Mouse (Mus musculus) liver, embryonic 14.5 days (tissue): ENCODE measurements around the gene Spocd1. TPM values are rescaled to one million over a fixed set of nuclear protein-coding genes. Genes with fewer than 3 reads are reported as not detected.

Source experiments
- ATAC-seq: fragments of 200-750 bp; cut with Nextera tagmentation; 2 replicates; pipeline ENCODE4 v1.8.0; 2017; ENCODE audit warnings: moderate number of reproducible peaks, mild to moderate bottlenecking, moderate library complexity; ENCODE audit not compliant: insufficient read depth
- DNase-seq, 3 experiments: peaks; one replicate each; pipeline ENCODE4 v3.0.0-alpha.2; 2012 to 2013; ENCODE audit warnings: low read depth in 3 of 3, low spot score in 3 of 3
- H3K27ac ChIP-seq: fragments of 300-500 bp; sonication (generic); 2 replicates; pipeline ENCODE4 v1.5.1; 2014; ENCODE audit warnings: moderate library complexity, mild to moderate bottlenecking, control low read depth, inconsistent platforms
- H3K27me3 ChIP-seq: fragments of 300-500 bp; sonication (generic); 2 replicates; pipeline ENCODE4 v1.6.1; 2014; ENCODE audit warnings: mild to moderate bottlenecking, low read length, moderate library complexity; ENCODE audit not compliant: control insufficient read depth, insufficient read depth
- H3K36me3 ChIP-seq: fragments of 300-500 bp; sonication (generic); replicated peaks from 2 replicates; pipeline ENCODE4 v1.6.1; 2014; ENCODE audit warnings: low read depth; ENCODE audit not compliant: control insufficient read depth, insufficient read depth
- H3K4me1 ChIP-seq, 2 experiments: fragments of 200-500 bp in 1 of 2; fragments of 300-500 bp in 1 of 2; sonication (generic) in 1 of 2; replicated peaks; 2 replicates each; pipeline ENCODE4 v1.6.1; 2012 to 2014; ENCODE audit warnings: antibody characterized with exemption in 1 of 2, inconsistent platforms in 1 of 2, low read length in 1 of 2; ENCODE audit not compliant: control insufficient read depth in 2 of 2, insufficient read depth in 2 of 2
- H3K4me2 ChIP-seq: fragments of 300-500 bp; sonication (generic); 2 replicates; pipeline ENCODE4 v1.6.1; 2014; ENCODE audit warnings: low read depth, mild to moderate bottlenecking, control low read depth, moderate library complexity
- H3K4me3 ChIP-seq, 2 experiments: fragments of 200-500 bp in 1 of 2; fragments of 300-500 bp in 1 of 2; sonication (generic) in 1 of 2; 2 replicates each; pipeline ENCODE4 v1.5.1; 2012 to 2014; ENCODE audit warnings: low read depth in 2 of 2, low read length in 2 of 2, mild to moderate bottlenecking in 2 of 2, control low read depth in 1 of 2, inconsistent platforms in 1 of 2, moderate library complexity in 1 of 2; ENCODE audit not compliant: insufficient read depth in 1 of 2
- H3K9ac ChIP-seq: fragments of 300-500 bp; sonication (generic); replicated peaks from 2 replicates; pipeline ENCODE4 v1.6.1; 2014; ENCODE audit warnings: mild to moderate bottlenecking, control low read depth, moderate library complexity
- H3K9me3 ChIP-seq: fragments of 300-500 bp; sonication (generic); 2 replicates; pipeline ENCODE4 v1.6.1; 2016; ENCODE audit warnings: low read length, mixed read lengths; ENCODE audit not compliant: control insufficient read depth
- CTCF ChIP-seq: IDR thresholded peaks from 2 replicates; pipeline ENCODE4 v1.5.1; 2016; ENCODE audit warnings: antibody characterized with exemption, low read depth, control low read depth
- EP300 ChIP-seq: IDR thresholded peaks from 2 replicates; pipeline ENCODE4 v1.6.1; 2016; ENCODE audit warnings: antibody characterized with exemption, low read depth
- WGBS: fragments of 180-500 bp; shearing (Covaris S2); extraction: QIAGEN DNeasy Blood & Tissue Kit; methylation state at CpG from one replicate; pipeline ENCODE4 v1.1.7; 2014; ENCODE audit not compliant: insufficient replicate concordance; 5-methylcytosine and 5-hydroxymethylcytosine counted together
- polyA plus RNA-seq, 2 experiments: library from polyadenylated mRNA; depleted of rRNA in 1 of 2; stranded (reverse) in 1 of 2; unstranded in 1 of 2; fragments of >200 nt; fragmentation: Nextera tagmentation in 1 of 2; extraction: Ambion mirVana in 1 of 2; gene quantifications; 2 replicates each; pipeline versions ENCODE4 v1.2.1 to v1.2.3; 2012 to 2014

Spocd1 gene
- polyA plus RNA-seq, 2 experiments = 0.03 to 0.11 TPM

GRCm38 (mm10) chr4:129989925-129990324 lies 60.9 kb downstream of the Spocd1 start:
- no peak overlapping the region for H3K4me2 ChIP-seq
- WGBS = 80% methylated on average over 4 of the region's 4 CpGs
- H3K4me3 ChIP-seq = no peak overlapping the region
- TF ChIP-seq CTCF (no peak), EP300 (no peak)
- no peak overlapping the region for H3K27ac ChIP-seq
- H3K36me3 ChIP-seq = no peaks in the 10 kb centered on the region
- no peaks in the 10 kb centered on the region for H3K4me1 ChIP-seq
- H3K9ac ChIP-seq = no peak overlapping the region
- ATAC-seq (no peak), DNase-seq (no peak)
- no peaks in the 10 kb centered on the region for H3K9me3 ChIP-seq
- H3K27me3 ChIP-seq = peaks cover 45% of the 10 kb centered on the region

- ATAC-seq (no peak), DNase-seq (no peak)
- Histone ChIP-seq H3K27ac (no peak overlapping the region), H3K4me2 (no peak overlapping the region), H3K27me3 (peaks cover 17% of the 10 kb centered on the region), H3K4me3 (no peak overlapping the region), H3K36me3 (no peaks in the 10 kb centered on the region), H3K9ac (no peak overlapping the region), H3K4me1 (no peaks in the 10 kb centered on the region), H3K9me3 (no peaks in the 10 kb centered on the region)
- WGBS = 54% methylated on average over 16 of the region's 16 CpGs
- no peak for TF ChIP-seq CTCF
- no peak for TF ChIP-seq EP300
Observed at GRCm38 (mm10) chr4:129992720-129993119, 63.7 kb downstream of the Spocd1 start.

GRCm38 (mm10) chr4:129993213-129993612 lies 64.2 kb downstream of the Spocd1 start:
- Histone ChIP-seq H3K4me2 (no peak overlapping the region), H3K27me3 (peaks cover 12% of the 10 kb centered on the region), H3K27ac (no peak overlapping the region), H3K36me3 (no peaks in the 10 kb centered on the region), H3K4me3 (no peak overlapping the region), H3K4me1 (no peaks in the 10 kb centered on the region), H3K9ac (no peak overlapping the region), H3K9me3 (no peaks in the 10 kb centered on the region)
- ATAC-seq (no peak), DNase-seq (no peak)
- TF ChIP-seq CTCF (no peak), EP300 (no peak)
- WGBS = 74% methylated on average over 5 of the region's 5 CpGs

GRCm38 (mm10) chr4:129993944-129994695 lies 65.1 kb downstream of the Spocd1 start:
- DNase-seq = no peak
- H3K27me3 ChIP-seq = peaks cover 3% of the 10 kb centered on the region; the same call in 1 of the 2 replicates
- WGBS = 71% methylated on average over 16 of the region's 16 CpGs
- no peak overlapping the region for H3K27ac ChIP-seq
- H3K9me3 ChIP-seq = no peaks in the 10 kb centered on the region
- no peaks in the 10 kb centered on the region for H3K36me3 ChIP-seq
- no peaks in the 10 kb centered on the region for H3K4me1 ChIP-seq
- H3K4me3 ChIP-seq = no peak overlapping the region
- TF ChIP-seq EP300 = no peak
- TF ChIP-seq CTCF = no peak
- ATAC-seq = no peak
- no peak overlapping the region for H3K9ac ChIP-seq
- no peak overlapping the region for H3K4me2 ChIP-seq

- H3K9ac ChIP-seq = no peak overlapping the region
- H3K27me3 ChIP-seq = no peaks in the 10 kb centered on the region; the same call in 1 of the 2 replicates
- no peaks in the 10 kb centered on the region for H3K9me3 ChIP-seq
- H3K4me1 ChIP-seq = no peaks in the 10 kb centered on the region
- no peak overlapping the region for H3K4me3 ChIP-seq
- no peaks in the 10 kb centered on the region for H3K36me3 ChIP-seq
- no peak for ATAC-seq
- no peak overlapping the region for H3K27ac ChIP-seq
- 54% methylated on average over 5 of the region's 5 CpGs for WGBS
- H3K4me2 ChIP-seq = no peak overlapping the region
- TF ChIP-seq EP300 = no peak
- no peak for DNase-seq
Observed at GRCm38 (mm10) chr4:129994728-129995127, 65.7 kb downstream of the Spocd1 start.
